Mouse (Mus musculus): ENCODE data around the gene Memo1.

Memo1 gene

DNA sequence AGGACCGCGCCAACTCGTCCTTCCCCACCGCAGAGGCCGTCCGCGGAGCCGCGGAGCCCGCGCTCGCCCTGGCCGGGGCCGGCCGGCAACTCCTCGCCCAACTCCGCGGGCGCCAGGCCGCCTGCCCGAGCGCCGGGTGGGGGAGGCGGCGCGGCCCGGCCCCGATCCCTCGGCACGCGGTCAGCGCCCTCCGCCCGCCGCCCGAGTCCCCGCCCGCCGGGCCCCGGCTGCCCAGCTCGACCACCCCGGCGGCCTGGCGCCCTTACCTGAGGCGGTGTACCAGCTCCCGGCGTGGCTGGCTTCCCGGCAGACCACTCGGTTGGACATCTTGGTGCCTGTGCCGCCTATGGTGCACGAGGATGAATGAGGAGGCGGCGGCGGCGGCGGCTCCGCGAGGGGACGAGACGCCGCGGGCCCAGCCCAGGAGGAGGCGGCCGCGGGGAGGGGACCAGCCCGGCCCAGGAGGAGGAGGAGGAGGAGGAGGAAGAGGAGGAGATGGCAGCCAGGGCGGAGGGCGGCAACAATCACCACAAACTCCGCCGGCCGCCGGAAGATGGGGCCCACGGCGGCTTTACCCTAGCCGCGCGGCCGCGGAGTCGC lies 795 bp downstream of the Memo1 start:
- in situ Hi-C loops (cut with MseI, MboI), result no loop called here

GRCm38 (mm10) chr17:74293687-74294425 lies 1.5 kb downstream of the Memo1 start:
- in situ Hi-C loops (cut with MseI, MboI), result no loop called here

GRCm38 (mm10) chr17:74291640-74292361 lies 3.5 kb downstream of the Memo1 start:
- in situ Hi-C loops (cut with MseI, MboI), result no loop called here

- in situ Hi-C loops (cut with MseI, MboI), result no loop called here
Observed at GRCm38 (mm10) chr17:74290869-74291268, 4.5 kb downstream of the Memo1 start.

GRCm38 (mm10) chr17:74290198-74290597 lies 5.1 kb downstream of the Memo1 start:
- in situ Hi-C loops (cut with MseI, MboI), result no loop called here

DNA sequence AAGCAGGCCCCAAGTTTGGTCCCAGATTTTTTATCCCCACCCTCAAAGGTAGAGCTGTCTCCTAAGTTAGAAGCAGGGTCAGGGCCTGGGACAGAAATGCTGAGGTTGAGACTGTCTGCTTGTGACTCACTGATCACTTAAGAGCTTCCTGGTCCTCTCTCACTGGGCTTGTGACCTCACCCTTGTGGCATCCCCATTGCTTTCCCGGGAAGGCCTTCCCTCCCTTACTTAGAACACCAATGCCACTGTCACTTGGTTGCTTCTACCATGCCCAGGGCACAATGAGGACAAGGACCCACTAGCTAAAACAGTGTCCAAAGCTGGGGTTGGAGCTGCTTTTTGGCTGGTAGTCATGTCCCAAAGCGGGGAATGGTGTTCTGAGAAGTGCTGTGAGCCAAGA lies 6.7 kb downstream of the Memo1 start:
- in situ Hi-C loops (cut with MseI, MboI), result no loop called here

- in situ Hi-C loops (cut with MseI, MboI), result no loop called here
Observed at GRCm38 (mm10) chr17:74286140-74286730, 9.1 kb downstream of the Memo1 start.

- in situ Hi-C loops (cut with MseI, MboI), result no loop called here
Observed at GRCm38 (mm10) chr17:74285730-74286129, 9.6 kb downstream of the Memo1 start.

- in situ Hi-C loops (cut with MseI, MboI), result no loop called here
Observed at GRCm38 (mm10) chr17:74284397-74285115, 10.8 kb downstream of the Memo1 start.

- in situ Hi-C loops (cut with MseI, MboI), result no loop called here
Observed at GRCm38 (mm10) chr17:74282024-74282423, 13.3 kb downstream of the Memo1 start.

- in situ Hi-C loops (cut with MseI, MboI), result no loop called here
Observed at GRCm38 (mm10) chr17:74278966-74279869, 16.1 kb downstream of the Memo1 start.

DNA sequence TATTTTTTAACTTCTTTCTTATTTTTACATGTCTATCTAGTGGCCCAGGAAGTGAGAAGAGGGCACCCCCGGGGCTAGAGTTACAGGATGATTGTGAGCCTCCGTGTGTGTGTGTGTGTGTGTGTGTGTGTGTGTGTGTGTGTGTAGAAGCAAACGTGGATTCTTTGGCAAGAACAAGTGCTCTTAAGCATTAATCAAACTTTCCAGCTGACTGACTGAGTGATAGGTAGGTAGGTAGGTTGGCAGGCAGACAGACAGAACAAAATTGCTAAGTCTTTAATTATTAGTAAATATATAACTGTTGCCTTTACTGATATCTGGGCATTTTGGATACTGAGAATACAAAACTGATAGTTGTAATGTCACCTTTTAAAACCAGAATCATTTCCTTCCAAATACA lies 20.9 kb downstream of the Memo1 start:
- in situ Hi-C loops (cut with MseI, MboI), result no loop called here

GRCm38 (mm10) chr17:74272683-74273205 lies 22.6 kb downstream of the Memo1 start:
- in situ Hi-C loops (cut with MseI, MboI), result no loop called here

GRCm38 (mm10) chr17:74271541-74272268 lies 23.6 kb downstream of the Memo1 start:
- in situ Hi-C loops (cut with MseI, MboI), result no loop called here

GRCm38 (mm10) chr17:74270205-74270604 lies 25.1 kb downstream of the Memo1 start:
- in situ Hi-C loops (cut with MseI, MboI), result no loop called here

GRCm38 (mm10) chr17:74267415-74268180 lies 27.7 kb downstream of the Memo1 start:
- in situ Hi-C loops (cut with MseI, MboI), result no loop called here

DNA sequence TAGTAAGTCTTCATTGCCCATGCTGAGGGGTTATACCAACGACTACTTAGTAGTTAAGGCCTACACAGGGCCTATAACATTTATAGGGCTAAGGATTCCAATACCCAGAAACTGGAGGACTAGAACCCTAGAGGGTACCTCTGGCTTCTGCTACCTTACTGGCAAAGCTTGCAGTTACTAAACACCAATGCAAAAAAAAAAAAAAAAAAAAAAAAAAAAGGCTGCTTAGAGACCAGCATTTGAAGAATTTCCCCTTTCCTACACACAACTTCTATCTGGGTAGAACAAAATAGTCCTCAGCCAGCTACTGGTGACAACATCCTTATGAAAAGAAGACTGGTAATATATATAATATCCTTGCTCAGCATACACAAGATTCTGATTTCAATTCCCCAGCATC lies 29.7 kb downstream of the Memo1 start:
- in situ Hi-C loops (cut with MseI, MboI), result no loop called here

- in situ Hi-C loops (cut with MseI, MboI), result no loop called here
Observed at GRCm38 (mm10) chr17:74265156-74265505, 30.2 kb downstream of the Memo1 start.
